Mouse (Mus musculus): ENCODE data around the gene BC030867.
A peak's percentile ranks its signal among the peaks of the same experiment; 100 is the strongest.

The BC030867 gene

DNA sequence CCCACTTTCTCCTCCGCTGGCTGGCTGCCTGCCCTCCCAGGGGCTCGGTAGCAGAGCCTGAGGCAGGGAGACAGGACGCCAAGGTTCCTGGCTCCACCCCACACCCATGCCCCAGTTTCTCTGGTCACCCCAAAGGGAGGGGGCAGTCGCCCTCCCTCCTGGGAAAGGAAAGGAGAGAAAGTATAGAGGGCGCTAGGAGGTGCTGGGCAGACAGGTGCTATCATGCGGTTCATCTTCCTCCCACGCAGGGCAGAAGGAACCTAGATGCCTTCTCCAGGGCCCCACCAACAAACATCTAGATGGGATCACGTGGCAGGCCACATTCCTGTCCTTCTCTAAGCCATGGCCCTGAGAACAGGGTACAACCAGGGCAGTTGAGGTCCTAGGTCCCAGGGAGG is 26.7 kb upstream of the BC030867 start:
- DNase-seq: peak; percentile 24 to 47

DNA sequence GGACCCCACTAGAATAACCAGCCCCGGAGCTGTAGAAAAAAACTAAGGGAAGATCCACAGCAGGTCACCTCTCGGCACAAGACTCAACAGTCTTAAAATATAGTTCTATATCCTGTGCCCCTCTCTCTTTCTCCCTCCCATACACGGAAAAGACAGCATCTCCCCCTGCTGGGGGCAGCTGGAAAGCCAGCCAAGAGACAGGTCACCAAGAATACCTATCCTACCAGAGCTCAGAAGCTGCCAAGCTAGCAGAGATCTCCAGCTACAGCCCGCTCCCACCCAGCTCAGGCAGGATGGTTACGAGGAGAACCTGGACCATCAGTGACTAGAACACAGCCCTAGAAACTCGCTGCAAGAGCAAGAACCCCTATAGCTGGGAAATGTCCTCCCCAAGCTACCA is 25.5 kb upstream of the BC030867 start:
- peak in 1 of 2 experiments; percentile 42 for DNase-seq

- DNase-seq: no peak
Measured at GRCm38 (mm10) chr11:102224686-102225085, 24.0 kb upstream of the BC030867 start.

GRCm38 (mm10) chr11:102225221-102225620 is 23.5 kb upstream of the BC030867 start:
- DNase-seq: no peak

GRCm38 (mm10) chr11:102226067-102226978 is 22.4 kb upstream of the BC030867 start:
- peak in 1 of 2 experiments; percentile 38 for DNase-seq

GRCm38 (mm10) chr11:102227270-102228190 is 21.2 kb upstream of the BC030867 start:
- peak in 1 of 2 experiments; percentile 10 for DNase-seq

DNA sequence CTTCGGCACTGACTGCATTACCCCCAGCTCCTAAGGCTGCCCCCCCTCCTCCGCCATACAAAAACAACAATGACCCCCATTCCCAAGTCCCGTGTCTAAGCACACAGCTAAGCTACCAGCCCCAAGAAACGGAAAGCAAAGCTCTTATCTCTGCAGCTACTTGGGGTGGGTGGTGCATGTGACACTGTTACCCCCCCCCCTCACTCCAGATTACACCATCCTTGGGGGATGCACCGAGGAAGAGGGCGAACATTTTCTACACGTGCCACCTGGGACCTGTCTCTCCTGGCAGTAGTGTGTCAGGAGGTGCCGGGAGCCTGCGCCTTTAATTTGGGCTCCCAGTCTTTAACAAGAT is 20.5 kb upstream of the BC030867 start:
- DNase-seq: peak in 1 of 2 experiments; percentile 8

DNA sequence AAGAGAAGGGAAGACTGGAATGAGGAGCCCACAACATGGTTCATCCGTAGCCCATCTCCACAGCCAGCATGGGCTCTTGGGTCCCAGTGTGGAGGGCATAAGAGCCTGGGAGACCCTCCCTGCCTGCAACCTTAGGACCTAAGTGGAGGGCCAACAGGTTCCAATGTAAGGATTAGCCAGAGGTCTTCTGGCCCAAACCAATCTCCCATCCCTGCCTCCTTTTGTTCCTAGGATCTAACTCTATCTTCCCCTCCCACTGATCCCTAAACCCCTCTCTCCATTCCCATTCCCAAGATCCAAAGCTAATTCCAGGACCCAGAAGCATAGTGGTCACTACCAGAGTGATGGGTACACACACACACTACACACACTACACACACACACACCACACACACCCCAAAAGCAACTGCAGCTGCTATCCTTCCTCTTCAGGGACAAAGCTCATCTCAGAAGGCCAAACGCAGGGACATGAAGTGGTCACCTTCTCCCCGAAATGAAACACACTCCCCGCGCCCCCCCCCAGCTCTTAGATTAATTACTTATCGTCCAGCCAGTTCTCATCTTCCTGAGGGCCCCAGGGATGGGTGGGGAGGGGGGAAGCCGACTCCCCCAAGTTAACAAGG is 19.9 kb upstream of the BC030867 start:
- no peak for DNase-seq

DNA sequence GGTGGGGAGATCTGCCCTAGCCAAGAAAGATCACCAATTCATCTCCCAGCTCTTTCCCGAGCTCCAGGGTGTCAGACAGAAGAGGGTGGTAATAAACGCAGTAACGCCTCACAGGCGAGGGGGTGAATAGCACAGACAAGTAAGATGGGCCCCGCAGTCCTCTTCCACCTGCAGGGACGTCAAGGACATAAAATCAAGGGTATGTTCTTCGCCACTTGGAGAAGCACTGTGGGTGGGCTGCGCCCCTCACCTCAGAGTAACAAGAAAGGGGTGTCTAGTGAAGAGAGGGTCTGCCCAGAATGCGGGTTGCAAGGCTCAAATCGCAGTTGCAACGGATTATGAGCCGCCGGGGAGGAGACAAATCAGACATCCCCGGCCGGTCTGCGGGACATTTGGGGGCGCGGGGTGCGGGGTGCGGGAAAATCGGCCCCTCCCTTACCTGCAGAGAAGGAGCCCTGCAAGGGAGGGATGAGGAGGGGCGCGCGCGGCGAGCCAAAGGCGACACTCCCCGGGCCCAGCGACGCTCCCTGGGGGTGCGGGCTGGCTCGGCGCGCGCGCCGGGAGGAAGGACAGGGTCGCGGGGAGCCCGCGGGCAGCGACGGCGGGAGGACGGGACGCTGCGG is 19.2 kb upstream of the BC030867 start:
- peak; percentile 38 to 41 for DNase-seq

- peak; percentile 96 to 97 for DNase-seq
Measured at GRCm38 (mm10) chr11:102230006-102230741, 18.5 kb upstream of the BC030867 start, which contains the start of gene Hdac5. Gene Hdac5, minus strand, starts transcription at chr11:102230166.

- DNase-seq: no peak
Measured at GRCm38 (mm10) chr11:102236022-102236421, 12.7 kb upstream of the BC030867 start.

- DNase-seq: no peak
Measured at GRCm38 (mm10) chr11:102240636-102241035, 8.0 kb upstream of the BC030867 start.

DNA sequence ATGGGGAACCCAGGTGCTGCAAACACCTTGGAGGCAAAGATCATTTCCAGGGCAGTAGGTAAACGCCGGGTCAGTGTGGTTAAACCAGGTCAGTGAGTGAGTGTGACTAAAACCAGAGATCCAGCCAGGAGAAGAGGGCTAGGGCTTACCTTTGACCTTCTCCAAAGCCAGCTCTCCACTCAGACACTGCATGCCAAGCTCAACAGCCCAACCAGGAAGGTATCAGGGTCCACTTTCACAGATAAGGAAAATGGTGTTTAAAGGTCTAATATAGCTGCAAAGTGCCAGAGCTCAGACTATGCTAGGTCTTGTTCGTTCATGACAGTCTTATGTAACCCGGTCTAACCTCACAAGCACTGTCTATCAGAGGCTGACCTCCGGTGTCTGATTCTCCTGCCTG is 7.4 kb upstream of the BC030867 start:
- DNase-seq: no peak

DNA sequence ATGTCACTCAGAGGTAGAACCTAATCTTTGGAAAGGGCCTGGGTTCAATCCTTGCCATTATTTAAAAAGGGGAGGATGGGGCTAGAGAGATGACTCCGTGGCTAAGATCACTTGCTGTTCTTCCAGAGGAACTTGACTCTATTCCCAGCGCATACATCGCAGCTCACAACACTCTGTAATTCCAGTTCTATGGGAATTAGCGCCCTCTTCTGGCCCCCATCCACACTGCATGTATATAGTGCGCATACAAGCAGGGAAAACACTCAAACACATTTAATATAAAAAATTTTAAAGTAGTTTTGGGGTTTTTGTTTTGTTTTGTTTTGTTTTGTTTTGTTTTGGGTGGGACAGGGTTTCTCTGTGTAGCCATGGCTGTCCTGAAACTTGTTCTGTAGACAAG is 6.8 kb upstream of the BC030867 start:
- no peak for DNase-seq

- DNase-seq: peak; percentile 66 to 68
Measured at GRCm38 (mm10) chr11:102244926-102245449, 3.7 kb upstream of the BC030867 start.

- DNase-seq: no peak
Measured at GRCm38 (mm10) chr11:102245581-102246272, 3.0 kb upstream of the BC030867 start.

- no peak for DNase-seq
Measured at GRCm38 (mm10) chr11:102246273-102246635, 2.4 kb upstream of the BC030867 start.

DNA sequence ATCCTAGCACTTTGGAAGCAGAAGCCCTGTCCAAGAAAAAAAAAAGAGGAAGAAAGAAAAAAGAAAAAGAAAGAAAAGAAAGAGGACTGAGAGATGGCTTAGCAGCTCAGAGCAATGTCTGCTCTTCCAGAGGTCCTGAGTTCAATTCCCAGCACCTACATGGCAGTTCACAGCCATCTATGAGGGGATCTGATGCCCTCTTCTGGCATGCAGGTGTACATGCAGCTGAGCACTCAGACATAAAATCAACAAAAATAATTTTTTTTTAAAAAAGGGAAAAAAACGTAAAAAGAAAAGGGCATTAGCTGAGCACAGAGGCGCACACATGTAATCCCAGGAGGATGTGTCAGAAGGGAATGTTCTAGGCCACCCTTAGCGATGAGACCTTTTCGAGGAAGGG is 1.8 kb upstream of the BC030867 start:
- DNase-seq: no peak

- no peak for DNase-seq
Measured at GRCm38 (mm10) chr11:102249351-102250090, 839 bp downstream of the BC030867 start.

GRCm38 (mm10) chr11:102257514-102257913 is 8.8 kb downstream of the BC030867 start:
- DNase-seq: no peak

Data from cerebellum, postnatal 36 days (tissue).